Mouse (Mus musculus) B cell, adult 2 months (primary cell): ENCODE measurements around the gene Cers1.
A peak's percentile ranks its signal among the peaks of the same experiment; 100 is the strongest.

Experiments
- DNase-seq, 2 experiments: peaks; one replicate each; pipeline ENCODE4 v3.0.0; 2022

The Cers1 gene

GRCm38 (mm10) chr8:70352657-70353151, 37.1 kb downstream of the Cers1 start:
- peak; percentile 75 to 78 for DNase-seq

GRCm38 (mm10) chr8:70353194-70353817, 37.7 kb downstream of the Cers1 start, which contains the start of gene Upf1:
Gene Upf1, minus strand, starts transcription at chr8:70353278.
- DNase-seq = peak; percentile 99

DNA sequence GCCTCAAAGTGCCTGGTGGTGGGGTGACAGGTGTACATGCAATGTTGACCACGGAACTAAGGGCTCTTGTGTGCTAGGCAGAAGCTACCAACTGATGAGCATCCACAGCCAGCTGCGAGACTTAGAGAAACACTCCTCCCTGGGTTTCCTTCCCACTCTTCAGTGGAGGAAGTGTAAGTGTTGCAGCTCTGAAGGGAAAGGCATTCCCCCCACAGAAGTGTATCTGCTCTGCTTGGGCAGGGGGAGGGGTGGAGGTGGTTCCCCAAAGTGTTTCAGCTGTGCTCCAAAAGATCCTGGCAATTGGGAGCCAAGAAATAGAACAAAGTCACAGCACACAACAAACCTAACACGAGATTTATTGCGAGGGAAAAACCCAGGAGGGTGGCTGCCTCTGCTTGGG, 38.4 kb downstream of the Cers1 start:
- no peak for DNase-seq

GRCm38 (mm10) chr8:70356111-70356510, 40.5 kb downstream of the Cers1 start:
- no peak for DNase-seq

GRCm38 (mm10) chr8:70359411-70359810, 43.8 kb downstream of the Cers1 start:
- DNase-seq = no peak

- peak; percentile 42 to 52 for DNase-seq
Observed at GRCm38 (mm10) chr8:70360769-70361168, 45.2 kb downstream of the Cers1 start.

- DNase-seq = no peak
Observed at GRCm38 (mm10) chr8:70361484-70362032, 46.0 kb downstream of the Cers1 start.

DNA sequence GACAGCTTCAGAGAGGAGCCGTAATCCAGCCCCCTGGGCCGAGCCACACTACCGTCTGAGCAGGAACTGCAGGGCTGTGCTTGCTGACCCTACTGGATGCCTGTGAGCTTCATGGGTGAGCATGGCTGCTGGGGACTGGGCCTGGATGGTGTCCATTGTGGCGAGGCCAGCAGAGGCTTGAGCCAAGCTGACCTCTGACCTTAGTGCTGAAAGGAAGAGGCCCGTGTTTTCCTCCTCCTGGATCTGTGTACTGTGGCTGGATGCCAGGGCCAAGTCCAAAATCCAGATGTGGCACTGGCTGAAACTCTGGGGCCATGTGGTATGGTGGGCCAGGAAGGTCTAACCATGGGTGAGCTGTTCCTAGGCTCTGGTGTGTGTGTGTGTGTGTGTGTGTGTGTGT, 48.5 kb downstream of the Cers1 start:
- no peak for DNase-seq

GRCm38 (mm10) chr8:70366588-70366987, 51.0 kb downstream of the Cers1 start:
- no peak for DNase-seq

GRCm38 (mm10) chr8:70370476-70370875, 54.9 kb downstream of the Cers1 start:
- no peak for DNase-seq

GRCm38 (mm10) chr8:70371951-70372350, 56.4 kb downstream of the Cers1 start:
- DNase-seq = no peak

GRCm38 (mm10) chr8:70373397-70374317, 58.1 kb downstream of the Cers1 start, which contains the start of gene Comp:
Gene Comp, plus strand, starts transcription at chr8:70373558.
- no peak for DNase-seq

DNA sequence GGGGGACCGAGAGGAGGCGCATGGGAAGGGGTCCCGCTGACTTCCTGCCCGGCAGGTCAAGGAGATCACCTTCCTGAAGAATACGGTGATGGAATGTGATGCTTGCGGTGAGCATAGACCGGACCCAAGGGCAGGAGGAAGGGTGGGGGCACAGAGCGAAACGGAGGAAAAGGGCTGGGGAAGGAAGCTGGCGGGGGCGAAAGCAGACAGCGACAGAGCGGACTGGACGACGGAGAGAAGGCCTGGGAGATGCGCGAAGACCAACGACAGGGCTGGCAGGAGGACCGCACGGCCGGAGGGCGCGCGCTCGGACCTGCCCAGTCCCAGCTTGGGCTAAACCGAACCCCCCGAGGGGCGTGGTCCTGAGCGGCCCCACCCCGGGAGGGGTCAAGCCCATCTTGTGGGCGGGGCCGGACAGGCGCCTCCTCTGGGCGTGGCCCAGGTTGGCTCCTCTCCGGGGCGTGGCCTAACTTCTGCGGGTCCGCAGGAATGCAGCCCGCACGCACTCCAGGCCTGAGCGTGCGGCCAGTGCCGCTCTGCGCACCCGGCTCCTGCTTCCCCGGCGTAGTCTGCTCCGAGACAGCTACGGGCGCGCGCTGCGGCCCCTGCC, 58.8 kb downstream of the Cers1 start:
- peak; percentile 82 to 85 for DNase-seq

GRCm38 (mm10) chr8:70375212-70375859, 59.8 kb downstream of the Cers1 start:
- peak; percentile 50 to 51 for DNase-seq

GRCm38 (mm10) chr8:70376275-70376741, 60.7 kb downstream of the Cers1 start:
- DNase-seq = peak; percentile 13 to 22

DNA sequence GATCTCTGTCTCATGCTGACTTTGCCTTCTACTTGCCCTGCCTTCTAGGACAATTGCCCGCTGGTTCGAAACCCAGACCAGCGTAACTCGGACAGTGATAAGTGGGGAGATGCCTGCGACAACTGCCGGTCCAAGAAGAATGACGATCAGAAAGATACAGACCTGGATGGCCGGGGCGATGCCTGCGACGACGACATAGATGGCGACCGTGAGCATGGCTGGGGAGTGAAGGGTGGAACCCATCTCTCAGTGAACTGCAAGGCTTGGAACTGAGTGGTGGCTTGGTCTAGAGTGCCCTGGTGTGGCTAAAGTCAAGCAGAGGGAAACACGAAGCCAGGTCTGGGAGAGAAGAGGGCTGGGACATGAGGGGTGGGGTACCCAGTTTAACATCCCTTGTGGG, 61.5 kb downstream of the Cers1 start:
- DNase-seq = peak; percentile 14 to 19

GRCm38 (mm10) chr8:70380069-70380468, 64.5 kb downstream of the Cers1 start:
- no peak for DNase-seq
